Mouse (Mus musculus) urinary bladder, adult 18-20 months (tissue): ENCODE data around the gene Zfp366.
"Not testable (repeated sequence)": the region's sequence is repeated elsewhere in the genome, so short reads cannot be mapped to it uniquely, and the experiment has no call there.

ENCODE experiments used
- DNase-seq, 2 experiments: peaks; one replicate each; pipeline ENCODE4 v3.0.0; 2022; ENCODE audit warnings: low spot score in 2 of 2, mixed read lengths in 2 of 2

Zfp366 gene

DNA sequence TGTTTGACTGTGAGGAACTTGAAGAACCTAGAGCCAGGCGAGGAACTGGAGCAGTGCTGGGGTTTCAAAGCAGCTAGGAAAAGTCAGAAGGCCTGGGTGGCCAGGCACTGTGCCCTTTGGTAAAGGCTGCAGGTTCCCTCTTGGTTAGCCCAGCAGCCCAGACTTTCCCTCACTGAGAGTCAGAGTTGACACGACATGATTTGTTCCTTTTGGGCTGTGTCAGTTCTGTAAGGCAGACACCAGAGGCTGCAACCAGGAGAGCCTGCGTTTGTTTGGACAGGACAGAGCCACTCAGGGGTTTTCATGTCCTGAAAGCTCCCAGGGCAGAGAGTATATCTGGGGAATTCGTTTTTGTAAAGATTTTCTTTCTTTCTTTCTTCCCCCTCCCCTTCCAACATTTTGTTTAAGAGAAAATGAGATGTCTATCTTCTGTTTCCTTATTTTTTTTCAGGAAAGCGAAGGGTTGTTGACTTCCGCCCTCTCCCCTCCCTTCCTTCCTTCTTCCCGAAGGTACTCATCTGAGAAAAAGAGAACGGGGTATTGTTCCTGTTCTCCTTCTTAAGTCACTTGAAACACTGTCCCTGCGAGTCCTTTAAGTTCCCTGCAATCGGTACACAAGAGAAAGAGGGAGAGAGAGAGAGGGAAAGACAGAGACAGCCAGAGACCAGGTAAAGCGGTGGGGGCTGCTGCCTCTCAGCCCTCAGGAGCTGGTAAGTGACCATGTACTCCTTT, at the start of gene Zfp366:
Gene Zfp366, plus strand, starts transcription at position 669 of the 732 bp plus-strand sequence.
- no peak for DNase-seq

DNA sequence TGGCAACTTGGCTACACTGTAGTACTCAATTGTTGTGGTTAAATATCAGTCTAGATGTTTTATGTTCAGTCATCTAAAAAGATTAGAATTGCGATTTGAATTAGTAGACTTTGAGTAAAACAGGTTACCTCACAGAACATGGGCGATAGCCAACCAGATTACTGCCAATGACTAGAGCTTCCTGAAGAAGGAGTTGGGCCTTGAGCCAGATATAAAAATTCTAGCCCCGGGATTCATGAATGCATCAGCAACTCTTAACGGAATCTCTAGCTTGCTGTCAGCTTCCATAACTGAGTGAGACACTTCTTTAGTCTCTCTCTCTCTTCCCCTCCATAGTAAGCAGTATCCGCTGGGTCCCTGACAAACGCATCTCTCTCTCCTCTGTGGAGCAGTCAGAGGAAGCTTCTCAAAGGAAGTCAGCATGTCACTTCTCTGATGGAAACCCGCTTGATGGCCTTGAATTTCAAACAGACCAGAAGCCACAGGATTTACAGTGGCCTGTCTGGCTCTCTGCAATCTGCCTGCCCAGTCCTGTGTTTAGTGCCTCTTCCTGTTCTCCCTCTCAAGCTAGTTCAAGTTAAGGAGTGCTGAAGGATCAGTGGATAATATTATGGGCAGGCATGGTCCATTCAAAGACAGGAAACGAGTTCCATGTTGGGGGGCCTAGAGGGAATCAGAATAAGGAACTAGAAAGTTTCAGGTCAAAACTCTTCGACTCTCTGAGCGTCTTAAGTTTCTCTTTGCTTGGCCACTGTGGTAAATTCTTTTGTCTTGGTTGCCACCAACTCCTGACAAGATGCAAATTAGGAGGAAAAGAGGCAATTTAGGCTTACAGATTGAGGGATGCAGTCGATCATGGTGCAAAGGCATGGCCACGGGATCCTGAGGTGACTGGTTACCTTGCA, 46.0 kb upstream of the Zfp366 start:
- no peak for DNase-seq

DNA sequence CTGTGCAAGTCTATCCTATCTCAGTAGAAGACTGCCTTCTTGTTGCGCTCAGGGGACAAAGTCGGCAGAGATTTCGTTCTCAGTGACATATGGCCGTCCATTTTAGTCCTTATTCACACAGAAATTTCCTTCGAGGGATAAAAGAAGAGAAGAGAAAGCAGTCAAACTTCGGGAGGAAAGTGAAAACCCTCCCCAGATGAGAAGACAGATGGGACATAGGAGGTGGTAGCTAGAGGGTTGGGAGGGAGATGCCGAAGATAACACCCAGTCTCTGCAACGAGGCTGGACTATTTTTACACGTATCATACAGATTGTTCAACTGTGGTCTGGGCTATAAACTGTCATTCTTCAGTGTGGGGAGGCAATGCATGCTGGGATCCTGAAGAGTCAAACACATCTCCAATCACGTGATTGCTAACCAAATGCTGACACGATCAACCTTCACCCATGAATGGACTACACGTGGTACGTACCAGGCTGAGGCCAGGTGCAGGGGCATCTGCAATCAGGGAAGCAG, 38.2 kb upstream of the Zfp366 start:
- no peak for DNase-seq

DNA sequence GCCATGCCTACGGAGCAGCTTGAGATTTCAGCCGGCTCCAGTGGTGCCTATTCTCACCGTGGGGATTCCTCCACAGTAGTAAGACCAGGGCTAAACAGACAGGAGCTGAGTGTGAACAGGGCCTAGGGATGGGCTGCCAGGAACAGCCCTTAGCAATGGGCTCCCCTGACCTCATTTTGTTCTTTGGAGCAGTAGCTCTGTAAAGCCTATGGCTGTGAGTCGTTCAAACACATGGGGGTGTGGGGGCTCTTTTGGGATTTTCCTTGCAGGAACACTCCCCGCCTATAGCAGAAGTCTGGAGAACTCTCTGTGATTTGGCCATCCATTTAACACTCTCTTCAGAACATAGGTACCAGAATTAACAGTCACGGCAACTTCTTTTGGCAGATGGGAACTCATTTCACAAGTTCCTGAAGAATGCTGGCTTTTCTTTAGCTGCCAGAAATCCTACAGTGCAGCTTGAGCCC, 36.9 kb upstream of the Zfp366 start:
- DNase-seq = no peak

DNA sequence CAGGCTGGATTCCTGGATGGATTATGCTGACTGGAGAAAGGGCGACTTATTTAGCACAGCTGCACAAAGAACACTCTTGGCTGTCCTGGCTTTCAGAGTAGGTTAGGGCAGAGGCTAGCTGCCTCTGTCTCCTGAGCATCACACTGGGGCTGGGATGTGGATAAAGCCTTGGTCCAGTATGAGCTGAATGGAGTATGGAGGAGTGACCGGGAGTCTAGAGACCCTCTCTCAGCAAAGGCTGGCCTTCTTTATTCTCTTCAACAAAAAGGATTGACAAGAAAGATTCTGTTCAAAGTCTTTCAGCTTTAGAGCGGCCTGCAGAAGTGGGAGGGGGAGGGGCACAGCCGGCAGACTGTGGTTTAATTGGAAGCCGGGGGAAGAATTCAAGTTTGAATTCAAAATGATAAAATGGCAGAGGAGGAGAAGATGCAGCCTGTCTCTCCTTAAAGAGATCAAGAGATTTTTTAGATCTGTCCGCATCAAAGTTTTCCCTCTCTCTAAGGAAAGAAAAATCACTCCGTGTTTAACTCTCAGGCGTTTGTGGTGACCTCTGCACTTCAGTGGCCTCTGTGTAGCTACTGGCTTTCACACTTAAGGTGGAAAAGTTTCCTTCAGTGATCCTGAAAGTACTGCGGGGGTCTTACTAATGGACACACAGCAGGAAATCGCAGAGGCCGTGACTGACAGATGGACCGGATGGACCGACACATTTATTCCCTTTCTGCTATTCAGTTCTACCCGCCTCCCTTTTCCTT, 34.9 kb upstream of the Zfp366 start:
- DNase-seq = no peak

DNA sequence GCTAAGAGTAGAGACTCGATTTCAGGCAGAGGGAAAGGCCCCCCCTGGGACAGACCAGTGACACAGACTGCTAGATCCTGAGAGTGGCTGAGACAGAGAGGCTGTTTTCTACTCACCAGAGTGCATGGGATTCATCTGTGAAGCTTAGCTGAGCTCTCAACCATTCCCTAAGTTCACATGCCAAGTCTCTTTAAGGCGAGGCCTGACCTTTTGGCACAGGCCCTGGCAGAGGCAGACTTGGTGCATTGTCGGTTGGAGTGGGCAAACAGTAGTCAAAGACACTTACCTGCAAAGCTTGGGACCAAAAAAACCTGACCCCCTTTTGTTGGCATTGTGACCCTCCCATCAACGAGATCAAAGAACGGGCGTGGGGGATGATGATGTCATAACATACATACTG, 34.0 kb upstream of the Zfp366 start:
- DNase-seq = no peak

DNA sequence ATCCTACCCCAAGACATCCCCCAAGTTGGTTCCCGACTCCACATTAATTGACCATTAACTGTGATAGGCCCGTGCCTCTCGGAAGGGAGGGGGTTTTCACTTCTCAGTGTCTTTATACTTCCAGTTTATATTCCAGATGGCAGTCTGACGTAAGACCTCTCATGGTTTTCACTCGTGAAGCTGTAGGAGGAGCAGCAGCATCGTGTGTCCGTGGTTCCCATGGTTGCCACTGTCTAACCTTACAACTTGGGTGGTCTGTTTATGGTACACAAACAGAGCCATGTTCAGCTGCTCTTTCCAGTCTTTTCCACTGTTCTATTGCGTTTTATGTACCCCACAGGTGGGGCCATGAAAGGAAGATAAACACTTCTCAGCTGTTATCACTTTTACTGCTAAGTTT, 33.5 kb upstream of the Zfp366 start:
- no peak for DNase-seq

DNA sequence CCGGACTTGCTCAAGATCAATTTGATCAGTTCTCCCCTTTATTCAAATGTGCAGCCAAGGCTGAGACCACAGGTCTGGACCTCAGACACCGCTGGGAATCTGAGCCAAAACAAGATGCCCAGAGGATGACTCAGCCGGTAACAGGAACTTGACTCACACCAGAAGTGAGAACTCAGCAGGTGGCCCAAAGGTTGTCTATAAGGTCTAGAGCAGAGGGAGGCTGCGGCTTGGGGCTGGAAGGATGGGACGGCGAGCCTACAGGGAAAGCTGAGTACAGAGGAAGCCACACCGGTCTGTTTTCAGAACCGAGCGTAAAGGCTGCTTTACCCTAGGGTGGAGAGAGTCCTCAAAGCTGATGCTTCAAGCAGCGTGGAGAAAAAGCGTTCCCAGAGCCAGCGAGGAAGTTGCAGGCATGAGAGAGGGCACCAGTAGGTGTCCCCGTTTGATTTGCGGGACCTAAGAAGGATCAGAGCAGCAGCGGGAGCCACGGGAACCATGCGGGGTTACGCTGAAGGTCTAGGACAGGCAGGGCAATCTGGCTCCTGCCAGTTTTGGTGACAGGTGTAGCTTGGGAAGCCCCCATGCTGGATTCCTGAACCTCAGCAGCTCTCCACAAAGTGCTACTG, 32.2 kb upstream of the Zfp366 start:
- peak in 1 of 2 experiments; percentile 9 for DNase-seq

DNA sequence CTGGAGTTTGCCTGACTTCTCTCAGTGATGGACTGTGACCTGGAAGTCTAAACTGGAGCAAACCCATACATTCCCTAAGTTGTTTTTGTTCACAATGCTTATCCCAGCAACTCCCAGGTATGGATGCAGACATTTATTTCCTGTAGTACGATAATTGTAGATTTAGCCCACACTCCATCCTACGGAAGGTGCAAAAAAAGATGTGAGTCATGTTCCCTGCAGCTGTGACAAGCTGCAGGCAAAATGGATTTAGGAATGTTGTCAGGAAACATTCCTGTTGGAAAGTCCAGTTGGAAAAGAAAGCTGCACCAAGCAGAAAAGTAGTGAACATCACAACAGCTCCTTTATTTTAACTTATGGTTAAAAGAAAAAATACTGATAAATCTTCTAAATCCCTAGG, 26.9 kb upstream of the Zfp366 start:
- no peak for DNase-seq

DNA sequence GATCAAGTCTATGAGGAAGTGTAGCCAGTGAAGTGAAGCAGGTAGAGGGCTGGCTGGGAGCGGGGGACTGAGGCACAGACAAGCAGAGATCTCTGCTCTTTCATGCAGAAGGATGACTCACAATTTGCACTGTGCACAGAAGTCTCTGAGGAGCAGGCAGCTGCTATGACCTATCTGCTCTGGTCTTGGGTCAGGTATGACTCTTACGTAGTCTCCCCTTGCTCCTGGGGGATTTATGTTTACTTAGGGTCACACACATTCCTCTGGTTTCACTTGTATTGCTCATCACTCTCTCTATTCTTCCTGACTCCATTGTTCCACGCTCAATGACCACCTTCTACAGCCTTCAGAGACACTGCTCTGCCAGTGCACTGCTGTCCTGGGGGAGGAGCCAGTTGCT, 25.9 kb upstream of the Zfp366 start:
- DNase-seq = no peak

DNA sequence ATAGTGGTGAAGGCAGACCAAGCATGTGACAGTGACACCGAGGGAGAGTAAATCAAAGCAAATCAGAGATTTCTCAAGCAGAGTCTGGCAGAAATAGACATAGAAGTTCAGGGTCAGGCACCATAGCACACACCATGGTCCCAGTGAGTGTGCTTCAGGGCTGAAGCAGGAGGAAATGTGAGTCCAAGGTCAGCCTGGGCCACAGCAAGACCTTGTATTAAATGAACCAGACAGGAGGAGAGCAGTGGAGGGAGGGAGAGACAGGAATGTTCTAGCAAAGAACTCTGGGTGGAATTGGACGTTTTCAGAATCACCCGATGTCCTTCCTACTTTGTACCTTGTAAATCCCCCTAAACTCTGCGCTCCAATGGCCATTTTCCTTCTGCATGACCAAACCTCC, 21.6 kb upstream of the Zfp366 start:
- no peak for DNase-seq

DNA sequence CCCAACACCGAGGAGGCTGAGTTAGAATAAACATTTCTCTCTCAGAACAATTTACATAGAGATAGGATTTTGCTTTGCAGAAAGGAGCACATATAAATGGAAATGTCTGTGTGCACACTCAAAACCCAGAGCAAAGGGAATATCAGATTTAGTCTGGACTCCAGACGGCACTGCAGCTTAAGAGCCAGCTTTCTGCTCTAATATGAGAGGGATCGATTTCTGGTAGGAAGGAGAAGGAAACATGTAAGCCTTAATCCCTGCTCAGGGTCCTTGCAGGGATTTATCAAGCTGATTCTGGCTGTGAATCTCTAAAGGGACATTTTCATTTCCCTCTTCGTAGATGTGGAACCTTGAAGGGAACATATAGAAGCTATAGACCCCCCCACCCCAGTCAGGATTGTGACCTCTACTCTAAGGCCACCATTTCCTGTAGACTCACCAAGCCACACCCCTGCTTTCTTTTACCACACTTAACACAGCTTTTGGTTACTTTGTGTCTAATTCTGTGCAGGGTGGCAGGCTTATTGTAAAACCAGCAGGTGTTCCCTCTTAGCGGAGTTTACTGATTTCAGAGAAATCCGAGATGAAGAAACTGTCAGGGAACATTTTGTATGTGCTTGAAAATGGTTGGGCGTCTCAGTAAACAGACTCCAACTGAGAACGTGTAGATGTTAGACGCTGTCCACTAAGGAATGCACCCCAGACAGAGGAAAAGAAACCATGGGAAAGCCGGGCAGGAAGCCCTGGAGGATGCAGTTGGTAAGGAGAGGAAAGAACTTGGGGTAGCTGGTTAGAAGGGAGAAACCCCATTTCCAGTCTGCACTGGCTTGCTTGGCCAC, 20.9 kb upstream of the Zfp366 start:
- no peak for DNase-seq

DNA sequence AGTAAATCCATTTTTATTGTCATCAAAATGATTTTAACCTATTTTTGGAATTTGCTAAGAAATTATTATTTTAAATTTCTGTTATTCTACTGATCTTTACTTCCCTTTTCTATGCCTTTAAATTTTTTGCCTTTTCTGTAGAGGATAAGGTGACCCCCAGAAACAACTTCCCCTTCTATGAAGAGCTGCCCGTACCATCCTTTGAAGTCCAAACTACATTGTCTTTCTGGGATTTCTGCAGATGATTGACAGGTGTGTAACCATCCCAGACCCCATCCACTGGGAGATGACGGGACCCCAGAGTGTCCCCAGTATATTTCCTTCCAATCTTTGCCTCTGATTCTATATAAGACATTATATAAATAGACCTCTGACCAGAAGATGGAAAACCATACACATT, 20.3 kb upstream of the Zfp366 start:
- DNase-seq = no peak

DNA sequence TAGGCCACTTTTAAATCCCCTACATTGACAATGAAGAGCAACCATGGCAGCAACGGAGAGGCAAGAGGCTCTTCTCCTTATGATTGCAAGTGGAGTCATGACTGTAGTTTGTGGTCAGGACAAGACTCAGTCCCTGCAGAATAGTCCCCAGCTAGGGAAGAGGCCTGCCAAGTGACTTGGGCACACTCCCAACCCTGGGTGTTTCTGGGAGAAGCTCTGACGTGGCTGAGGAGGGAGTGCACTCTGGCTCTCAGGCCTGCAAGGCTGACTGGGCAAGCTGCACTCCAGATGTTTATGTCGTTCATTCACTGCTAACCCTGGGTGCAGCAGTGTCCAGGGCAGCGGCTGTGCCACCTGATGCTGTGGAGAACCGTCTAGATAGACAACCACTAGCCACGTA, 15.2 kb upstream of the Zfp366 start:
- peak in 1 of 2 experiments; percentile 43 for DNase-seq

DNA sequence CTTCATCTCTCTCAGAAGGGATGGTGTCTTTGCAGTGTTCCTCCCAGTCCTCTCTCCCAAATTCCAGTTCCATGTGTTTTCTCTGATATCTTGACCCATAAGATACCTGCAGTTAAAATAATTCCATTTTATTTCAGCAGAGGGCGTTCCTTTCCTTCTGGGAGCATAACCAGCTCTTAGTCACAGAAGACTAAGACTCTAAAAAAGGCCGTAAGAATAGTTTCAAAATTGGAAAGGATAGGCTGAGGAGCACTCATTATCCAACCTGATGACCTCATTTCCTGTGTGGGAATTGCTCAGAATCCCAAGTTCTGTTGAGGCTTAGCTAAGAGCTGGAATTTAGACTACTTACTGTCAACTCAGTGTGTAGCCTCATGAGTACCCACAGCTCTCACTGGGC, 14.3 kb upstream of the Zfp366 start:
- DNase-seq = no peak

DNA sequence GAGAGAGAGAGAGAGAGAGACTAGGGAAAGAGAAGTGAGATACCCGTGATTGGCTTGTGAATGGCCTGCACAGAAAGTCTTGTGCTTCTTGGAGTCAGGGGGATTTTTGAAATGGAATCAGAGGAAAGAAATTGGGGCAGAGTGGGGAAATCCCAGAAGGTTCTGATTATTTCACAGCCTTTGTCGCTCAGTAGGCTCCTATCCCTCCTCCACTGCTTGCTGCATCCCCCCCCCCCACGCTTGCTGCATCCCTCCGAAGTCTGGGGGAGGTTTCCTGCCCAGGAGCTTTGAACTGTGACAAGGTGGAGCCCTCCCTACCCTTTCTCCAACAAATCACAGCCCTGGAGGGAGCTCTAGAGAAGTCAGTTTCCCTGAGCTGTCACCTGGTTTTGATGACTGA, 10.8 kb upstream of the Zfp366 start:
- no peak for DNase-seq

DNA sequence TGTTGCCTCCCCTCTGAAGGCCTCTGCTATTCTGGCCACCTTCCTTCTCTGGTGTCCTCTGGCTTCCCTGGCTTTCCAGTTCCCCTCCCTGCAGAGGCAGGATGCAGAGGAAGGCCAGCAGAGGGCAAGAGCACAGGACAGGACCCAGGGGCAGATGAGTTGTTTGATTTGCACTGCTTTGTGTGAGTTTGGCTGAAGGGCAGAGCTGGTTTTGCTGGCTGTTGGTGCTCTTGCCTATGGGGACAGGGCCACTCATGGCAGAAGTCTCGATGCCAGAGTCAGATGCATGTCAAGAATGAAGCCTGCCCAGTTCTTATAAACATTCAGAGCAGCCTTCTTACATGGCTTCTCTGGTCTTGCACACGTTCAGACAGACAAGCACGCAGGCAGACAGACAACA, 1.8 kb upstream of the Zfp366 start:
- DNase-seq = not testable (repeated sequence)

DNA sequence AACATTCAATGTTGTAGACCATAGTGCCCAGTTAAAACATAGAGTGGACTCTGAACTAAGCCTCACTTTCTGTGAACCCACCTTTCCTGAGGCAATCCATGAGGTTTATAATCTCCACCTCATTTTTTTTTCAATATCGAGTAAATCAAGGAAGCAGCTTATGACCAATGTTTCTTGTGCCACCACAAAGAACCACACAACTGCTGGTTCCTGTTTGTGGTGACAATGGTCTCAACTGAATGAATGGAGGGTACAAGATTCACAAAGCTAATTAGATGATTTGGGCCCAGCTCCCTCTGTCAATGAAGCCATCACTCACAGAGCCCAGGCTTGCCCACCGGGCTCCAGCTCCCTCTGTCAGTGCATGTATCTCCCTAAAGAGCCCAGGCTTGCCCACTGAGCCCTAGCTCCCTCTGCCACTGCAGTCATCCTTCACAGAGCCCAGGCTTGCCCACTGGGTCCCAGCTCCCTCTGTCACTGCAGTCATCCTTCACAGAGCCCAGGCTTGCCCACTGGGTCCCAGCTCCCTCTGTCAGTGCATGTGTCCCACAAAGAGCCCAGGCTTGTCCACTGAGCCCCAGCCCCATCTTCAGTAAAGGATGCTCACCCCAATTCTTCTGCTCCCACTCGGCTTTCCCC, 1.2 kb upstream of the Zfp366 start:
- no peak for DNase-seq

DNA sequence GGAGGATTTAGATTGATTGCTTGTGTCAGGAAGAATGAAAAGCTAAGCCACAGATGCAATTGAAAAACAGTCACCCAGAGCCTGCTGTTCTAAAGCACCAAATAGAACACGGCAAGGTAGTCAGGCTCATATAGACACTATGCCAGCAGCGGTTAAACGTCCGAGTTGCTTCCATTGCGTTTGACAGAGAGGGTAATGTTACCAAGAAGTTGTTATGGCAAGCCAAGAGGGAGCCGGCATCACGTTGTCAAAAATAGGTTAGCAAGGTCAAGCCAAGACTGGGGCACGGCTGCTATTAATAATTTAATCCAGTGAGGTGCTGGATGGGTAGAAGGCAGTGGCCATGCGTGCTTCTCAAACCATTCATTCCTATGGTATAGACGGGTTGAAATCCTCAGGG, 950 bp downstream of the Zfp366 start:
- DNase-seq = no peak
